Mouse (Mus musculus) forebrain, embryonic 11.5 days (tissue): ENCODE data around the gene Gm49352. TPM values are rescaled to one million over a fixed set of nuclear protein-coding genes. Genes with fewer than 3 reads are reported as not detected.
"Not testable (repeated sequence)": the region's sequence is repeated elsewhere in the genome, so short reads cannot be mapped to it uniquely, and the experiment has no call there.

Experiments used
- ATAC-seq: fragments of 200-750 bp; cut with Nextera tagmentation; replicated peaks from 2 replicates; pipeline ENCODE4 v1.8.0; 2017; ENCODE audit warnings: moderate TSS enrichment; ENCODE audit not compliant: low FRiP score
- DNase-seq: peaks from one replicate; pipeline ENCODE4 v3.0.0-alpha.2; 2017; ENCODE audit warnings: low spot score
- H3K27ac ChIP-seq: fragments of 300-500 bp; sonication (generic); 2 replicates; pipeline ENCODE4 v1.5.1; 2014; ENCODE audit warnings: low read depth, low read length
- H3K27me3 ChIP-seq: fragments of 300-500 bp; sonication (generic); 2 replicates; pipeline ENCODE4 v1.6.1; 2014; ENCODE audit warnings: mild to moderate bottlenecking, low read length, mixed read lengths; ENCODE audit not compliant: control insufficient read depth, insufficient read depth
- H3K36me3 ChIP-seq: fragments of 300-500 bp; sonication (generic); 2 replicates; pipeline ENCODE4 v1.6.1; 2014; ENCODE audit warnings: mild to moderate bottlenecking, low read length, moderate library complexity, mixed read lengths; ENCODE audit not compliant: control insufficient read depth, insufficient read depth
- H3K4me1 ChIP-seq: fragments of 300-500 bp; sonication (generic); replicated peaks from 2 replicates; pipeline ENCODE4 v1.6.1; 2014; ENCODE audit warnings: low read length, mixed read lengths; ENCODE audit not compliant: control insufficient read depth, insufficient read depth
- H3K4me2 ChIP-seq: fragments of 300-500 bp; sonication (generic); 2 replicates; pipeline ENCODE4 v1.6.1; 2014; ENCODE audit warnings: low read depth, mild to moderate bottlenecking, low read length, moderate library complexity, mixed read lengths; ENCODE audit not compliant: severe bottlenecking
- H3K4me3 ChIP-seq: fragments of 300-500 bp; sonication (generic); 2 replicates; pipeline ENCODE4 v1.5.1; 2014; ENCODE audit warnings: low read depth, low read length
- H3K9ac ChIP-seq: fragments of 300-500 bp; sonication (generic); 2 replicates; pipeline ENCODE4 v1.6.1; 2014; ENCODE audit warnings: low read length
- H3K9me3 ChIP-seq: fragments of 300-500 bp; sonication (generic); 2 replicates; pipeline ENCODE4 v1.6.1; 2016; ENCODE audit warnings: low read length, mixed read lengths; ENCODE audit not compliant: control insufficient read depth
- WGBS: fragments of 180-500 bp; shearing (Covaris S2); extraction: QIAGEN DNeasy Blood & Tissue Kit; methylation state at CpG from one replicate; pipeline ENCODE4 v1.1.7; 2014; 5-methylcytosine and 5-hydroxymethylcytosine counted together
- polyA plus RNA-seq: library from polyadenylated mRNA; unstranded; fragments of >200 nt; fragmentation: Nextera tagmentation; extraction: Ambion mirVana; gene quantifications from 2 replicates; pipeline ENCODE4 v1.2.1, GENCODE M21; 2014

The Gm49352 gene
- not detected in 2 replicates for polyA plus RNA-seq

GRCm38 (mm10) chr13:61568074-61568473 lies at the start of gene Gm49352:
Gm49352 (minus strand) TSS chr13:61568174.
- H3K4me1 ChIP-seq, H3K27me3 ChIP-seq, H3K4me2 ChIP-seq, H3K9ac ChIP-seq, H3K36me3 ChIP-seq, DNase-seq, H3K9me3 ChIP-seq, H3K27ac ChIP-seq, H3K4me3 ChIP-seq, ATAC-seq: not testable (repeated sequence)
- 60% methylated on average over 1 of the region's 1 CpGs for WGBS

- Histone ChIP-seq H3K4me1 (no peaks in the 10 kb centered on the region), H3K27ac (no peak within 1 kb of the TSS), H3K9me3 (peaks cover 3% of the 10 kb centered on the region; the same call in 1 of the 2 replicates), H3K9ac (no peak within 1 kb of the TSS), H3K4me2 (no peak within 1 kb of the TSS), H3K27me3 (no peaks in the 10 kb centered on the region), H3K4me3 (no peak within 1 kb of the TSS), H3K36me3 (no peaks in the 10 kb centered on the region)
- ATAC-seq (no peak), DNase-seq (no peak)
Observed at GRCm38 (mm10) chr13:61570027-61570426, 2.1 kb upstream of the Gm49352 start, which contains the start of gene Cts3. Cts3 (minus strand) TSS chr13:61570127.

DNA sequence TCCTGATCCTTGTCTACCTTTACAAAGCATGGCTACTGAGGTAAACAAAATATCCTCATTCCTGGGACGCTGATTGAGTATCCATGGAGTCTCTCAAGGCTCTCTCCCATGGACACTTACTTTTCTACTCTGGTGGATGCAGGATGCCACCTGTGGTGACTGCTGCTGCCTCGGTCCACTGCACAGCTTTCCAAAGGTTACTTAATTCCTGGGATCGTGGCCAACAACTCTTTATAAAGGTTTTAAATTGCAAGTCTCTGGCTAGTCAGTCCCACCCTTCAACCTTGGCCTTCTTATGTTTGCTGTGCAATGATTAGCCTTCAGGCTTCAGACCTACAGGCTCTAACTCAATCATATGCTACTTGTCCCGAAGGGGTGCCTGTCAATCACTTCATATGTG lies 26.3 kb downstream of the Gm49352 start, which contains the start of gene Ctsm:
Gene Ctsm, minus strand, starts transcription at position 209 of the 400 bp plus-strand sequence.
- Histone ChIP-seq H3K4me2 (no peak within 1 kb of the TSS), H3K4me3 (no peak within 1 kb of the TSS), H3K36me3 (no peaks in the 10 kb centered on the region), H3K4me1 (no peaks in the 10 kb centered on the region), H3K9me3 (peaks cover 7% of the 10 kb centered on the region; the same call in 1 of the 2 replicates), H3K27ac (no peak within 1 kb of the TSS), H3K27me3 (no peaks in the 10 kb centered on the region), H3K9ac (no peak within 1 kb of the TSS)
- DNase-seq (no peak), ATAC-seq (no peak)
- WGBS, result 77% methylated on average over 4 of the region's 4 CpGs

Other genes with a start within 250 kb of the Gm49352 start
- gene Cts7, start 210.0 kb downstream of the Gm49352 start, polyA plus RNA-seq, result not detected in 2 replicates
- gene Ctsm, start 26.3 kb downstream of the Gm49352 start, polyA plus RNA-seq, result not detected in 2 replicates
- not detected in 2 replicates for gene Cts3, start 2.0 kb upstream of the Gm49352 start, polyA plus RNA-seq